Mouse (Mus musculus) layer of hippocampus, adult 2 months (tissue): ENCODE measurements around the gene Slc6a8. TPM values are rescaled to one million over a fixed set of nuclear protein-coding genes. Genes with fewer than 3 reads are reported as not detected.

Source experiments
- DNase-seq, 2 experiments: peaks; one replicate each; pipeline ENCODE4 v3.0.0; 2022; ENCODE audit warnings: low spot score in 2 of 2
- H3K27ac ChIP-seq: fragments of 200-600 bp; 2 replicates; pipeline ENCODE4 v1.8.1; 2022
- H3K4me3 ChIP-seq: fragments of 200-600 bp; 2 replicates; pipeline ENCODE4 v1.8.1; 2022; ENCODE audit warnings: mild to moderate bottlenecking
- CTCF ChIP-seq: fragments of 200-600 bp; conservative IDR thresholded peaks from 2 replicates; pipeline ENCODE4 v1.8.1; 2022; ENCODE audit warnings: antibody characterized with exemption, mild to moderate bottlenecking, moderate library complexity
- total RNA-seq, 2 experiments: library from RNA; stranded (reverse); gene quantifications; 2 replicates each; pipeline ENCODE4 v1.2.3; 2021

Gene Slc6a8
- total RNA-seq, 2 experiments from 2014 or later: 95.0 to 95.5 TPM

DNA sequence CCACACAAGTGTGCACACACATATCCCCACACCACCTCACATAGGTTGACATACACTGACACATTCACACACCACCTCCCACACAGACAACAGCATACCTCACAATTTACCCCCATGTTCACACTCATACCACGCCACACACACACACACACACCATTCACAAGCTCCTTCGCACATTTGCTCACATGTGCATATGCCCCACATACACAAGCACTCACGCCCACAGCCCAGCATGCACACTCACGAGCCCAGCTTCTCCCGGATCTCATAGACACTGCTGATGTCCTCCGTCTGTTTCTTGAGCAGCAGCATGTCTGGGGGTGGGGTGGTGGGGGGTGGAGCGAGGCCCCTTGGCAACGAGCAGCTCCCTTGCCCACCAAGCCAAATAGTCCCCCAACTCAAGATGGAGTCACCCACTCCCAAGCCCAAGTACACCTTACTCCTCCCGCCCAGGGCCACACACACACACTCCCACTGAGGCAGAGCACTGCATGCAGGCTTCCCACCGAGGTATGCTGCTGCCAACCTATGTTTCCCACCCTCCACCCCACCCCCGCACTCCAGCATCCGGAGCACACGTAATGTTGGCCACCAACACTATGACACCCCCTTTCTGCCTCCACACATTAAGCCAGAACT lies 13.9 kb upstream of the Slc6a8 start:
- no peak for TF ChIP-seq CTCF
- peak overlapping the region; percentile 94 for H3K27ac ChIP-seq
- peak; percentile 25 to 51 for DNase-seq
- H3K4me3 ChIP-seq: peak overlapping the region; percentile 56; the same call in 1 of the 2 replicates

DNA sequence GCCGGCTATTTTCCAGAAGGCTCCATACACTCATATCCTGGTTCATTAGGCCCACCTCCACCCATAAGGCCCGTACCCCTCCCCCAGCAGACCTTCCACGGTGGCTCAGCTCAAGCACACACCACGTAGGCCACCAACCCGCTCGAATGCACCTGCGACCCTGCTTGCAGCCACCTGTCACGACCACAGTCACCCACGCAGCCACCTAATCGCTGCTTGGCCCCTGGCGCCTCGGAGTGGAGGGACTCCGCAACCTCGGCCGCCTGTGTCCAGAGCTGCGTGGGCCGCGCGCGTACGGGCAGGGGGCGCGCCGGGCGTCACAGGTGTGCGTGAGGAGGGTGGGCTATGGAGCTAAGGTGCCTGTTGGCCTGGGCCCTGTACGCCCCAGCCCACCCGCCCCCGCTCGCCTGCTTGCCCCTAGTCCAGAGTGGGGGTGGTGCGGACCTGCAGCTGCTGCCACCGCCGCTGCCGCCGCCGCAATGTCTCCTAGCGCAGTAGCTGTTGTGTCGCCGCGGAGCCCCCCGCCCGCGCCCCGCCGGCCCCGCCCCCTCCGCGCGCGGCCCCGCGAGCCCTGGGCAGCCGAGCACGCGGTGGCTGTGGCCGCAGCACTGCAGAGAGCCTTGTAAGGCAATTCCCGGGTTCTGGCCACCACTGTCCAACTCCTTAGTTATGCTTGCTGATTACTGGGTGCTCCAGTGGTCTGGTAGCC lies 13.2 kb upstream of the Slc6a8 start, which contains the start of gene Pnck:
Gene Pnck (minus strand): TSS at position 543 of the 709 bp plus-strand sequence.
- Histone ChIP-seq H3K27ac (peak within 1 kb of the TSS; percentile 94), H3K4me3 (peak within 1 kb of the TSS; percentile 56)
- peak in 1 of 2 experiments; percentile 18 for DNase-seq
- TF ChIP-seq CTCF: no peak

- TF ChIP-seq CTCF: no peak
- no peak for DNase-seq
- H3K27ac ChIP-seq: peak overlapping the region; percentile 94
- peak overlapping the region; percentile 56; the same call in 1 of the 2 replicates for H3K4me3 ChIP-seq
Observed at GRCm38 (mm10) chrX:73660284-73660665, 12.7 kb upstream of the Slc6a8 start.

GRCm38 (mm10) chrX:73663143-73663542 lies 9.8 kb upstream of the Slc6a8 start:
- Histone ChIP-seq H3K4me3 (no peak overlapping the region), H3K27ac (no peak overlapping the region)
- no peak for DNase-seq
- TF ChIP-seq CTCF: peak; percentile 73

DNA sequence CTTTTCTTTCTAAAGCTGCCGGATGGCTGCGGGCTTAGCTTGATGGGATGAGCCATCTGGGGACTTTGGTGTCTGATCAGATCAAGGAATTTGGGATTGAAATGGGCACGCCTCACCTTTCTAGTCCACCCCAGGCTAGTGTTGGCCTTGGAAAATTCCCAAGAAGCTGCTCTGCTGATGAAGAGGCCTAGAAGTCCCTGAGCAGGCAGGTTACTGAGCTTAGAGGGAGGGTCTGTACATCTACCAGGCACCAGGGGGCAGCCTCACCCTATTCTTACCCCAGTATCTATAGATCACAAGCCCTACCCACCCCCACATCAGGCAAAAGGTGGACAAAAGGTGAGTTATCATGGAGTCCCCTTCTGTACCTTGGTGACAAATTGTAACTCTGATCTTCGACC lies 919 bp upstream of the Slc6a8 start:
- DNase-seq: peak; percentile 35
- Histone ChIP-seq H3K27ac (peak overlapping the region; percentile 18; the same call in 1 of the 2 replicates), H3K4me3 (no peak overlapping the region; the same call in 1 of the 2 replicates)
- TF ChIP-seq CTCF: peak; percentile 76

- no peak for TF ChIP-seq CTCF
- DNase-seq: no peak
- peak overlapping the region; percentile 94 for H3K27ac ChIP-seq
- H3K4me3 ChIP-seq: peak overlapping the region; percentile 69
Observed at GRCm38 (mm10) chrX:73673619-73673967, 643 bp downstream of the Slc6a8 start.

- TF ChIP-seq CTCF: no peak
- no peak for DNase-seq
- Histone ChIP-seq H3K27ac (peak overlapping the region; percentile 94), H3K4me3 (peak overlapping the region; percentile 69)
Observed at GRCm38 (mm10) chrX:73673968-73674661, 1.2 kb downstream of the Slc6a8 start.

DNA sequence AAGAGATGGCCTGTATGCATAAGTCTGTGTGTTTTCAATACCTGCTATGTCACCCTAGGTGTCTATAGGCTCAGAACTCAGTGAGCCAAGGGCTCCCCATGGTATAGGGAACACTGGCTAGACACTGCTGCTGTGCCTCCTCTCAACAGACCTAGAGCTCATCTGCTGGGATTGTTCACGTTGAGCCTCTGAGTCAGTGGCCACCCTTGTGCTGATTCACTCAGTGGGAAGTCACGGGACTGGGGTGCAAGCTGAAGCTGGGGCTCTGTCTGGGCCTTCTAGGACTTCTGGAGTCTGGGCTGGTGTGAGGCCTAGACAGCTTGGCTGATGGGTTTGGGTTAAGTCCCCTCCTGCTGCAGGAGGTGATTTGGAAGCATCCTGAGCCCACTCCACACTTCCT lies 2.3 kb downstream of the Slc6a8 start:
- DNase-seq: no peak
- no peak for TF ChIP-seq CTCF
- peak overlapping the region; percentile 69 for H3K4me3 ChIP-seq
- peak overlapping the region; percentile 94 for H3K27ac ChIP-seq

DNA sequence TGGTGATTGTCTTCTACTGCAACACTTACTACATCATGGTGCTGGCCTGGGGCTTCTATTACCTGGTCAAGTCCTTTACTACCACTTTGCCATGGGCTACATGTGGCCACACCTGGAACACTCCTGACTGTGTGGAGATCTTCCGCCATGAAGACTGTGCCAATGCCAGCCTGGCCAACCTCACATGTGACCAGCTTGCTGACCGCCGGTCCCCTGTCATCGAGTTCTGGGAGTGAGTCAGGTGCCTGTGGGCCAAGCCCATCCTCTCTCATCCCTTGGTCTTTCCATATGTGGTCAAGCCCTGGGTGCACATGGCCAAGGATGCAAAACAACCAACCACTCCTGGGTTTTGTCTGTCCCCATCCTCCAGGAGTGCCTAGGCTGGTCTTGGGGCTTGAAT lies 3.7 kb downstream of the Slc6a8 start:
- Histone ChIP-seq H3K4me3 (no peak overlapping the region), H3K27ac (no peak overlapping the region)
- no peak for DNase-seq
- TF ChIP-seq CTCF: no peak

DNA sequence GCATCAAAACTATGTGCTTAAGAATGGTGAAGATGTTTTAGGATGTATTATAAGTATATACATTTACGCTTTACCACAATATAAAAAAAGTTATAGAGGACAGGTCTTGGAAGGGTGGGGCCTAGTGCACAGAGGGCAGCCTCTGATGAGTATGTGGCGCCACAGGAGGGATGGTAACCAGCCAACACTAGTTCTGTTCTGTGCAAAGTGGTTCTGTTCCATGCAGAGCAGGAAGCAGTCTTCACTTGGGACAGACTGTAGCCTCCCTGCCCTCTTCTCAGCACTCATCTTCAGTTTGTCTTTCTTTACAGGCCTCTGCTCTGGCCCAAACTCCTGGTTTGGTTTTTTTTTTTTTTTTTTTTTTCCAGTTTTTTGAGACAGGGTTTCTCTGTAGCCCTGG lies 11.2 kb downstream of the Slc6a8 start:
- no peak for TF ChIP-seq CTCF
- Histone ChIP-seq H3K27ac (no peak overlapping the region), H3K4me3 (no peak overlapping the region)
- DNase-seq: no peak

DNA sequence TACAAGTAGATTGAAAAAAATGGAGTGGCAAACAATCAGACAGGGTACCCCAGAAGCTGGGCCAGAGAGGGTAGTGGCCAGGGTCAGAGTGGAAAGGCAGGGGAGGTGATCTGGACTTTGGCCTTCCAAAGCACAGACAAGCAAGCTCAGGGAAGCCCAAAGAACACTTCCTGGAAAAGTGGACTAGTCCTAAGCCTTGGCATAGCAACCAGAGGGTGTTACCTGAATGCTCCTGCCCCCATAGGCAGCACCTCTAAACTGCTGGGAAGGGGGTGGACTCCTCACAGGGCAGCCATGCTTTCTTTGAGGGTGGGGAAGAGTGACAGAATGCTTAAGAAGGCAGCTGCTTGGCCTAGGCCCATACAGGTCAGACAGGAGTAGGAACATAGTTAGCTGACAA lies 12.0 kb downstream of the Slc6a8 start:
- no peak for TF ChIP-seq CTCF
- Histone ChIP-seq H3K27ac (no peak overlapping the region), H3K4me3 (no peak overlapping the region)
- no peak for DNase-seq

DNA sequence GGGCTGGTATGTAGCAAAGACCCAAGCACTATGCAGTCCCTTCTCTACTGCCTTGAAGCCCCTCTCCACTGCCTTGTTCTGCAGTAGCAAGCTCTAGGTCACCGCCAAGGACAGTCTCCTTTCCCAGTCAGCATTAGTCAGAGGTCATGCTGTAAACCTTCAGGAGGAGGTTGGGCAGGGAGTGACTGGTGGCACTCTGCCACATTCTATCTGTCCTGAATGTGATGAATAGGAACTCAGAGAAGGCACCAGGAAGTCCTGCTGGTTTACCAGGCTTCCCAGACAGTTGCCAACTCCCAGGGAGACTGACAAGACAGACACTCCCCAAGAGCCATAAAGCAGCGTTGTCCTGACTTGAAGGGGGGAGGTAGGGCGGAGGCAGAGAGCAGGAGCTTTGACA lies 12.7 kb downstream of the Slc6a8 start:
- H3K4me3 ChIP-seq: no peak overlapping the region
- H3K27ac ChIP-seq: no peak overlapping the region
- DNase-seq: no peak
- TF ChIP-seq CTCF: no peak

DNA sequence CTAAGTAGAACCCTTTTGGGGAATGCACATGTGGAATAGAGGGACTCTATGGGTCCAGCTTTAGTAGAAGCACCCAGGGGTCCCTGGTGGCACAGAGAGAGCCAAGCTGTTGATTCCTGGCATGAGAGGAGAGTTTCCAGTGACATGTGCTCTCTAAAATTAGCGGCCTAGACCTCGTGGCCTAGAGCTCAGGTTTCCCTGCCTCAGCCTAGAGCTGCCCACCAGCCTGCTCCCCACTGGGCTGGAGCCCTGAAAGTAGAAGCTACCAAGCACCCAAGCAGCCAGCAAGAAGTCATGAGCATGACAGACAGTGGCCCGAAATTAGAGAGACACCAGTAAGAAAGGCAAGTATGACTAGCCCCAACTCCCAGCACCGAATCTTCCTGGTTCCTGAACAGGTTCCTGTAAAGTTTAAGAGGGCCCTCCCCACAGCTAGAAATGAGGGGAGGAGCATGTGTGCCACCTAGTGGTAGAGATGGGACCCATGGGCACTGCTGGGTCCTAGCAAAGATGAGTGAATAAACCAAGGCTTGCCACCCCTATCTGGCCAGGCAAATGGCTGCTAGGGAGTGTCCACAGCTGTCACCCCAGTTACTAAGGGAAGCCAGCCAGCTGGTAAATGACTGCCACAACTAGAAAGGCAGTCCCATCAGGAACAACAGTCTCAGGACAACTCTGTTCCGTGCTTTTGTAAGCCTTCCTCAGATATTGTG lies 18.1 kb downstream of the Slc6a8 start:
- DNase-seq: peak; percentile 42 to 45
- peak; percentile 84 for TF ChIP-seq CTCF

More for the DNA sequence above, 18.1 kb downstream of the Slc6a8 start:
- Histone ChIP-seq H3K27ac (no peak overlapping the region), H3K4me3 (no peak overlapping the region)
